Mouse (Mus musculus): ENCODE data around the gene Olfr228.

DNA sequence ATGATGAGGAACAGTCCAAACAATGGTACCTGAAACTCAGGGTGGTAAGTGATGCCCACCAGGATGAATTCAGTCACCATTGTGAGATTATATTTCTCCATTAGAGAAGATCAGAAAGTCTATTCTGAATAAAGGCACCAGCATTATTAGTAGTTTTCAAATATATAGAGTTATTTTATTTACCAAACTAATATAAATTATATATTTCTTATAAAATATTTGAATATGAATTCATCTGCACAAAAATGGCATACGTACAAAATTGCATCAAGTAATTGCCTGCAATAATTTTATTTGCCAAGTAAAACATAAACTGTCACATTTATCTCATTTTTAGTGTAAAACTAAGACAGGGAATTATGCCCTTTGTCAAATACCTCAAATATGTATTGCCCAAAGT, 31.0 kb downstream of the Olfr228 start, which contains the start of gene Olfr1066:
- TF ChIP-seq CTCF (IDR thresholded peaks at IDR 0.05; ENCODE audit: extremely low read depth, insufficient read depth, low read length) (no peak), POLR2A (IDR thresholded peaks at IDR 0.05; ENCODE audit: extremely low read depth, insufficient read depth, low read length) (no peak)
